Mouse (Mus musculus) cerebellum, postnatal 36 days (tissue): ENCODE results near the gene Mtg2.

ENCODE experiments used
- DNase-seq, 2 experiments: peaks; one replicate each; pipeline ENCODE4 v3.0.0; 2021 to 2022; ENCODE audit warnings: mixed read lengths in 2 of 2

Gene Mtg2

GRCm38 (mm10) chr2:180070481-180071453 is at the start of gene Mtg2:
Gene Mtg2, plus strand, starts transcription at chr2:180070588.
- peak; percentile 96 to 97 for DNase-seq

GRCm38 (mm10) chr2:180020919-180021318 is 49.5 kb upstream of the Mtg2 start:
- DNase-seq, result peak; percentile 37 to 46

- no peak for DNase-seq
These were observed 47.6 kb upstream of the Mtg2 start for GRCm38 (mm10) chr2:180022751-180023150.

GRCm38 (mm10) chr2:180024401-180025098 is 45.8 kb upstream of the Mtg2 start, which contains the start of gene Lsm14b:
Gene Lsm14b, plus strand, starts transcription at chr2:180024987.
- DNase-seq, result peak; percentile 98 to 100

- peak in 1 of 2 experiments; percentile 66 for DNase-seq
These were observed 45.1 kb upstream of the Mtg2 start for GRCm38 (mm10) chr2:180025135-180025860.

- no peak for DNase-seq
These were observed 44.6 kb upstream of the Mtg2 start for GRCm38 (mm10) chr2:180025861-180026200.

- DNase-seq, result peak in 1 of 2 experiments; percentile 30
These were observed 42.6 kb upstream of the Mtg2 start for GRCm38 (mm10) chr2:180027768-180028167.

GRCm38 (mm10) chr2:180031270-180031669 is 39.1 kb upstream of the Mtg2 start:
- no peak for DNase-seq

GRCm38 (mm10) chr2:180032925-180033324 is 37.5 kb upstream of the Mtg2 start:
- DNase-seq, result no peak

- DNase-seq, result no peak
These were observed 36.4 kb upstream of the Mtg2 start for GRCm38 (mm10) chr2:180033956-180034355.

- no peak for DNase-seq
These were observed 35.6 kb upstream of the Mtg2 start for GRCm38 (mm10) chr2:180034753-180035152.

- no peak for DNase-seq
These were observed 30.0 kb upstream of the Mtg2 start for GRCm38 (mm10) chr2:180040406-180040805.

- DNase-seq, result no peak
These were observed 28.7 kb upstream of the Mtg2 start for GRCm38 (mm10) chr2:180041577-180042255.

- peak; percentile 87 to 93 for DNase-seq
These were observed 28.0 kb upstream of the Mtg2 start, which contains the start of the genes Psma7 and Ss18l1 for GRCm38 (mm10) chr2:180042256-180042857. Gene Psma7, minus strand, starts transcription at chr2:180042433. Gene Ss18l1, plus strand, starts transcription at chr2:180042509.

GRCm38 (mm10) chr2:180042858-180043515 is 27.4 kb upstream of the Mtg2 start:
- peak; percentile 46 to 62 for DNase-seq

- DNase-seq, result peak in 1 of 2 experiments; percentile 26
These were observed 25.1 kb upstream of the Mtg2 start for GRCm38 (mm10) chr2:180045283-180045682.

- no peak for DNase-seq
These were observed 22.8 kb upstream of the Mtg2 start for GRCm38 (mm10) chr2:180047580-180047979.

GRCm38 (mm10) chr2:180047980-180048635 is 22.3 kb upstream of the Mtg2 start:
- no peak for DNase-seq

- peak; percentile 92 for DNase-seq
These were observed 19.4 kb upstream of the Mtg2 start for GRCm38 (mm10) chr2:180050986-180051385.

- peak in 1 of 2 experiments; percentile 27 for DNase-seq
These were observed 18.2 kb upstream of the Mtg2 start for GRCm38 (mm10) chr2:180051986-180052733.
